Mouse (Mus musculus) frontal cortex, postnatal 25 days (tissue): ENCODE measurements around the gene Ier3.

Source experiments
- DNase-seq, 2 experiments: peaks; one replicate each; pipeline ENCODE4 v3.0.0; 2022; ENCODE audit warnings: low spot score in 2 of 2

The Ier3 gene

DNA sequence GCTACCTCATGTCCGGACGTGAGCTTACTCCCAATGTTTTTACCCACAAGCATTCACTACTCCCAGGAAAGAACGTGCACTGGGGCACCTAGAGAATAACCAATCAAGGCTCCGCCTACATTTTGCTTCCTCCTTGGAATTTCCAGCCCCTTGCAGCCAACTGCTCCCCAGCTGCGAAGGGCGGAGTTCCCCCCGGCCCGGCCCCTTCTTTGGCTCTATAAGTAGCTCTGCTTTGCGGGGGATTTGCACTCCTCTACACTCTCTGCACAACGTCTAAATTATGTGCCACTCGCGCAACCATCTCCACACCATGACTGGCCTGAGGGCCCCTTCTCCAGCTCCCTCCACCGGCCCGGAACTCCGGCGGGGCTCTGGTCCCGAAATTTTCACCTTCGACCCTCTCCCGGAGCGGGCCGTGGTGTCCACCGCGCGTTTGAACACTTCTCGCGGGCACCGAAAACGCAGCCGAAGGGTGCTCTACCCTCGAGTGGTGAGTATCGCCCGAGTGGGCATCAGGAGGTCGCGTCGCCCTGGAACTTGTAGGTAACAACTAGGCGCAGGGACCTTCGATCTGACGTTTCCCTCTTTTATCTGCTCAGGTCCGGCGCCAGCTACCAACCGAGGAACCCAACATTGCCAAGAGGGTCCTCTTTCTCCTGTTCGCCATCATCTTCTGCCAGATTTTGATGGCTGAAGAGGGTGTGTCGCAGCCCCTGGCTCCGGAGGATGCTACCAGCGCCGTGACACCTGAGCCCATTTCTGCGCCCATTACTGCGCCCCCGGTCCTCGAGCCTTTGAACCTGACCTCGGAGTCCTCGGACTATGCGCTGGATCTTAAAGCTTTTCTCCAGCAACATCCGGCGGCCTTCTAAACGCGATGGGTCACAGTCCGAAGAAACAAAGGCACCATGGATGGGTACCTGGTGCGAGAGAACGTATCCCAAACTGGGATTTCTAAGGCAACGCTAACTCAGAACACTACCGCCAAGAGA is at the start of gene Ier3:
Ier3 (plus strand) TSS at position 246 of the 992 bp plus-strand sequence.
- peak; percentile 50 to 52 for DNase-seq

DNA sequence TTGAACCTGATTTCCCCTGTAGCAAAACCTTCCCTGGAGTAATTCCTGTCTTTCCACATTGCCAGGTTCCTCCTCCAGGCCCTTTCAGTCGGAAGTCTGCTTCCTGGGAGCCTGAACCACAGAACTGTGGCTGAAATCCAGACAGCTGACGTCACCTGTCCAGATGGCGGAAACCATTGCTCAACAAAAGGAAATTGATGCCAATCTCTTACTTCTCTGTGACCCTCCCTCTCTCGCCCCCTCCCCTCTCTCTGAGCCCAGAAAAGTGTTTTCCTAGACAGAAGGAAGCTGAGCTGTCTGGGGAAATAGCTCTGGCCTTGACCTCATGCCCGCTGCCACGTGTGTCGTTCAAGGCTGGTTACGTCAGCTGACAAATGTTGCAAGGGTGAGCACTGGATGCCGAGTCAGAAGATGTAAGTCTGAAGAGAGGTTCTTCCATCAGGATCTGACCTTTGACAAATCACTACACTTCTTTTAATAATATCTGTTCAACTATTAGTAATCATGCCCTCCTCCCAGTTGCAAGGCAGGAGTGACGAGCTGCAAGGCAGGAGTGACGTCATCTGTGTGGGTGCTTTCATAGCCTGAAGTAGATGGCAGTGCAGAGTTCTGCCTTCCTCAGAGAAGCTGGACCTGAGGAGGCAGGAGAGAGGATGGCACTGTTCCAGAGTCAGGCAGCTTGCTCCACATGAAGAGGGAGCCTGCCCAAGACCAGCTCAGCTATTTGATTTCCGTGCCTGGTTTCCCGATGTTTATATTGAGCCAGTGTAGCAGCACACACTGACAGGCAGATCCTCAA is 44.5 kb upstream of the Ier3 start:
- DNase-seq, result peak; percentile 36 to 55

DNA sequence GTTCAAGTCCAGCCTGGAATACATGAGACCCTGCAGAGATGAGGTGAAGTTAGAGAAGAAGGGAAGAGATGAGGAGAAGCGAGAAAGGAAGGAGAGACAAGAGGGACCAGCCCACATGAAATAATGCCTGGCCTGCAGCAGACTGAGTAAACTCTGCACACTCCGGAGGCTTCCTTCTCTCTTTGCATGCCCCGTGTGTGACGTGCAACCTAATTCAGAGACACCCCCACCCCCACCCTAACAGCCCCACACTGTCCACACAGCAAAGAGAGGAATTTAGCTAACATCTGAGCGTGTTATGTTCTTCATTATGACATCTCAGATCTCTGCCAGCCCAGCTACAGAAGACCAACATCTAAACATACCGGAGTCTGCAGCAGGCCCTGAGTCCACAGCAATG is 42.5 kb upstream of the Ier3 start:
- no peak for DNase-seq

DNA sequence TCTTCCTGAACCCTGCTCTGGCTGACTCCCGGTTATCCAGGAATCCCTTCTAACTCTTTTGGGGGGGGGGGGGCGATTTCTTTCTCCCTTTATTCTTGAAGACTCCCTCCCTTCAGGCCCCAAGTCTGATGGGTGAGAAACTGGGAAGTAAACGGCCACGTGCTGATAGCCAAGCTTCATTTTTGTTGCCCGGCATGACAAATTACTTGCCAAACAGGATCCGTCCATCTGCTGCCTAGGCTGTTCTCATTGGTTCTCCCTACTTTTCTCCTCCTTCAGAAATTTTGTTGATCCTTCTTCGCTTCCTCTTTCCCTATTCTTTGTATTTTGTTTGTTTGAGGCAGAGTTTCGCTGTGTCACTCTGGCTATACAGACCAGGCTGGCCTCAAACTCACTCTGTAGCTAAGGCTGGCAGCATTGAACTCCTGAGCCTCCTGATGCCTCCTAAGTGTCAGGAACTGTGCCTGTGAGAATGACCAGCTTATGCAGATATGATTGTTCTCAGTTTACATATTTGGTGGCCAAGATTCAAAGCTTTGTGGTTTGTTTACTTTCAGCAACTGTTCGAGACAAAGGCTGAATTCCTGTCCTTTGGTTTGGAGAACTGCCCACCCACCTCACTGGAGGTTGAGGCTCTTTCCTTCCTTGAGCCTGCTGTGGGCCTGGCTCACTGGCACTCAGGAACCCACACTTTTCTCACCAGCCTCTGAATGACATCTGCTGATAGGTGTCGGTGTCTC is 41.8 kb upstream of the Ier3 start:
- DNase-seq, result no peak

DNA sequence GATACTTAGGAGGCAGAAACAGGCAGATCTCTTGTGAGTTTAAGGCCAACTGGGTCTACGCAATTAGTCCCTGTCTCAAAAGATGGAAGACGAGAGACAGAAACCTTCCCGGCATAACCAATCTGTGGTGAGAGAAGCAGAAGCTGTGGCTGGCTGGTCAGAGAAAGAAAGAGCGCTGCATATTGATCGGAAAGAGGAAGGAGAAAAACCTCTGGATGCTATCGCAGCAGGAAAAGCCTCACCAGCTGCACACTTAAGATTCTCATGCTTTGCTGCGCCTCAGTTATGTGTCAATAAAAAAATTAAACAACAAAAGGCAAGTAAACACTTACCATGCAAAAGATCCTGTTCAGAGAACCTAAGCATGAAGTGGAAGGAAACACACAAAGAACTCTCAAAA is 41.1 kb upstream of the Ier3 start:
- no peak for DNase-seq

DNA sequence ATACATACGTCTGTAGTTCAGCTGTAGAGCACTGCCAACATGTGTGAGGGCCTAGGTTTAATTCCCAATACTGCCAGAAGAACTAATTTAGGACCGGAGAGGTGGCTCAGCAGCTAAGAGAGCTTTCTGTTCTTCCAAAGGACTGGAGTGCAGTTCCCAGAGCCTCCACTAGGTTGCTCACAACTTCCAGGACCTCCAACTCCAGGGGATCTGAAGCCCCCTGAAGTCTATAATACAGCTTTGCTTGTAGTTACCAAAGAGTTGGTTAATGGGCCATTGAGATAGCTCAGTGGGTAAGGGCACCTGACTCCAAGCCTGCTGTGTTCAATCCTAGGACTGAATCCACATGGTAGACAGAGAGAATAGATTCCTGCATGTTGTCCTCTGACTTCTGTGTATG is 39.1 kb upstream of the Ier3 start:
- DNase-seq, result no peak

DNA sequence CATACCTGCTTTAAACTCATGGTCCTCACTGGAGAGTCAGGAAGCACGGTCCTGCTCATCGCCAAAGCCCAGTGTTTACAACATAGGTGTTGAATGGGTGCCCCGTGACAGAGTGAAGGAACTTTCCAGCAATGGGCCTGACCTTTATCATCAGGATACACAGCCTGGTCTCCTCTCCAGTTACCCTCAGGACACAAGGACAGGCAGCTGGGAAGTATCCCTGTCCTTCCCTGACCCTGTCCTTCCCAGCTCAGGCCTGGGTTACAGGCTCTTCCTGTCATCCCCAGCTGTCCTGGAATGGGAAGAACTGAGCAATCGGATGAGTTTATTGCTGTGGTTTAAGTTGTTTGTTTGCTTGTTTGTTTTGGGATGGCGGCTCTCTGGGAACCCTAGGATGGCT is 38.6 kb upstream of the Ier3 start:
- no peak for DNase-seq

DNA sequence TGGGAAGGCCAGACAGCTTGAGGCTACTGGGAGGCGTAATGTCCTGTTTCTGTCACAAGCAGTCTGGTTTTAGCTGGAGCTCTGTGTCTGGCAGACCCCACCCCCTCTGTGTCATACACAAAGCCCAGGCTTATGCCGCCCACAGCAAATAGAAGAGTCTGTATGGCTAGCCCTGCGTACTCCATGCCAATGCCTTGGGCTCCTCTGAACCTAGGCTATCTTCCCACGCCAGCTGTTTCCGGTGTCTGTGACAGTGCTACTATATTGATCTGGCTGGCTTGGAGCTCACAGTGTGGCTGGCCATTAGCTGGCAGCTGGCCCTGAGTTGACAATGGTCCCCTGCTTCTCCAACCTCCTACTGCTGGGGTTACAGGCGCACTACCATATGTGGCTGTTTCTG is 37.5 kb upstream of the Ier3 start:
- no peak for DNase-seq

DNA sequence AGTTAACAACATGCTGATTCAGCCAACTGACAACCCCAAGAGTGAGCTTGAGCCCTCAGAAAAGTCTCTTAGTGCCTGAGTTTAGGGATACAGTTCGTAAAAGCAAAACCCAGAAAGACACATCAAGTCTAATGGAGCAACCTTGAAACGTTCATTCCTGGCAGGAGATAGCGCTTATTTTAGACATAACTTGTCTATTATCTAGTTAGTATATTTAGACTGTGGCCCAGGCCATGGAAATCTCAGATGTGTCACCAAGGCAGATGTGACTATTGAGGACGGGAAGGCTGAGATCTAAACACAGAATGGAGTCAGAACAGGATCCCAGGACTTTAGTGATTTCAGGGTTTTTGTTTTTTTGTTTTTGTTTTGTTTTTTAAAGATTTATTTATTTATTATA is 36.3 kb upstream of the Ier3 start:
- no peak for DNase-seq

DNA sequence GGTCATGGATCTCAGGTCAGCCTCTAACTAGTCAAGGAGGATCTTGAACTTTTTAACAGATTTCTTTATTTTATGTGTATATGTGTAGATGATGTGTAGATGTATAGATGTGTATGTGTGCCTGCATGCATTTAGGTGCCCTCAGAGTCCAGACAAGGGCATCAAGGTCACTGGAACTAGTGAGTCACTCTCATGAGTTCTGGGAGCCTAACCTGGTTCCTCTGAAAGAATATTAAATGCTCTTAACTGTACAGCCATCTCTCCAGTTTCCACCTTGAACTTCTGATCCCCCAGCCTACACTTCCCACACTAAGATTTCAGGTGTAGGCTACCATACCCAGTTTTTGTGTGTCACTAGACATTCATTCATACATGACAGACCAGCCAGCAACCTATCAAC is 34.0 kb upstream of the Ier3 start:
- DNase-seq, result no peak

DNA sequence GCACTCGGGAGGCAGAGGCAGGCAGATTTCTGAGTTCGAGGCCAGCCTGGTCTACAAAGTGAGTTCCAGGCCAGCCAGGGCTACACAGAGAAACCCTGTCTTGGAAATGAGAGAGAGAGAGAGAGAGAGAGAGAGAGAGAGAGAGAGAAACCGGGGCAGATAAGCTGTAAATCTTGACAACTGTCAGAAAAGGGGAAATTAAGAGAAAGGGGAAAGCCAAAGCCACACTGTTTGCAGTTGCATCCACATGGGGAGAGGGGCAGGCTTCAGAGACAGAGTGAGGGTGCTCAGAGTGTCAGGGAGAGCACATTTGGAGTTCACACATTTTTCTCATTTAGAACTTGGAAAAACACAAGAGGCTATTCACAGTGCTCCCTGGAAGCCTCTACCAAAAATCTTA is 33.5 kb upstream of the Ier3 start:
- DNase-seq, result no peak

DNA sequence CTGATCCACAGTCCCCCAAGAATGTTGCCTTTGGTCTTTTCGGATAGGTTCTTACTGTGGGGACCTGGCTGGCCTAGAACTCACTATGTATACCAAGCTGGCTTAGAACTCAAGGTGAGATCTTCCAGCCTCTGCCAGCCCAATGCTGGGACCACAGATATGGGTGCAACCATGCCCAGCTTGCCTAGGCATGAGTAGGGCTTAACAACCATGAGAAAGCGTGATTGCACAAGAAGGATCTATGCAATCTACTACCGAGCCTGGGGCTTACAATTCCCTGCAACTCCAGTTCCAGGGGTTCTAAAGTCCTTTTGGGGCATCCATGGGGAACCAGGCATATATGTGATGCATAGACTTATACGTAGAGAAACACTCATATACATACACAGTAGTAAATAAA is 30.6 kb upstream of the Ier3 start:
- DNase-seq, result no peak

DNA sequence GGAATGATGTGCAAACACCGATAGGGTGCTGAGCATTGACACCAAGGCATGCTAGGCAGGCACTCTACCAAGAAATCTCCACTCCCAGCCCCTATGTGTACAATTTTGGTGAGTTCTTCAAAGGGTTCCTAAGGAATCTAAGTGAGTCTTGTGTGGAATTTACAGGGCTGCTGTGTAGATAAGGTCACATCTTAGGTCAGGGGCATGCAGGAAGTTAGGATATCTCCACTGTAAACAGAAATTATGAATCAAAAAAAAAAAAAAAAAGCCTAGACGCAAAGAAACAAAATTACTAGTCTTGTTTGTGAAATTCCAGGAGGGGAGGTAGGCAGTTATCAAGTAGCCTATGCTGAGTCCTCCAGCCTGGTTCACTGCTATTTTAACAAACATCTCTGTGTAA is 28.6 kb upstream of the Ier3 start:
- DNase-seq, result no peak

DNA sequence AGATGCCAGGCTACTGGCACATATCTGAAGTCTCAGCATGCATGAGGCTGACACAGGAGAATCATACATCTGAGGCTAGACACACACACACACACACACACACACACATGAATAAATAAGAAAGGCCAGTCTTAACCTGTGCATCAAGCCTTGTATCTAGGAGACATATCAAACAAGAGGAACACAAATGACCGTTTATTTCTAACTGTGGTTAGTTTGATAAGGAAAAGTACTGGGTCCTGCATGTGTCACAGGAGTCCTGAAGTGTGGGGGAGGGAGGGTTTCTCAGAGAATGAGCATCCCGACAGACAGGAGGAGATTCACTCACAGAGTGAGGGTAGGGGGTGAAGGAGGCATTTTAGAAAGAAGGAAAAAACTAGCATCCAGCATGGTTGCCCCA is 26.4 kb upstream of the Ier3 start:
- DNase-seq, result no peak

DNA sequence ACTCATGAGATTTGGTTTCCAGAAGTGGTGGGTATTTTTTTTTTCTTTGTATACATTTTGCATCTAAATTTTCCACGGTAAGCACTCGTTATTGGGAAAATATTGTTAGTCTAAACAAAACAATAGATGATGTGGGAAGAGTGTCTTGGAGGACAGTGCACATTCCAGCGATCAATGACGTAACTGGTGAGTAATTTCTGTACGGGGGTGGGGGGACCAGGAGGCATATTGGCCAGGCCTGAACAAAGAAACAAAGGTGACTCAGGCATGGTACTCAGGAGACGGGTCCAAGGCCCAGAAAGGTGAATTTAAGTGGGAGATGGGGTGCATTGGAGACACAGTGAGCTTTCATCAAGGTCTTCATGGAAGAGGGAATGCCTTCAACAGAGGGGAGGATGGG is 25.8 kb upstream of the Ier3 start:
- no peak for DNase-seq

DNA sequence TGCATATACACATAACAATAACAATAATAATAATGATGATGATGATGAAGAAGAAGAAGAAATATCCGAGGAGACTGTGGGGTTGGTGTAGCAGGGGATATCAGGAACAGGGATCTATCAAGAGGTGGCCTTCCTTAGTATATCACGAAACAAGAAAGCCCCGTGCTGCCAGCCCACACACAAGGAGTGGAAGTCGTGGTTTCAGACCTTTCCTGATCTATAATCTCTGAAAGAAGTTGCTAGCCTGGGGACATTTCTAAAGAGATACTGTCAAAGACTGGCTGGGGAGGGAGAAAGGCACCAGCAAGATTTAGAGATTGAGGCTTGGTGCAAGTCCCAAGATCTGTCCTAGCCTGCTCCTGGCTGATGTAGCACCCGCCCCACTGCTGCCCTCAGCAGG is 24.6 kb upstream of the Ier3 start:
- DNase-seq, result no peak

DNA sequence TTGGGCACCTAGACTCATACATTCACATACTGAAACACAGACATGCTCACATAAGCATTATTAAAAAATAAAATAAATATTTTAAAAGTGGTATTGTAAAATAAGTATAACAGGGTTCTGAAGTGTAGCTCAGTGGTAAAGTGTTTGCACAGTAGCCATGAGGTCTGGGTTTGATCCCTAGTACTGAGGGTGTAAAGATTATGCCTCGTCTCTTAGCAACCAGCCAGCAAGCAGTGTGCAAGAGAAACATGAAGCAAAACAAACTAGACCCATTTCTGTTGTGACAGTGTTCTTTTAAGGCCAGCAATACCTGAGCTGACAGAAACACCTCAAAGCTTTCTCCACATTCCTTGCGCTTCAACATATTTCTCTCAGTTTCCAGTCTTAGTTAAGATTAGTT is 20.6 kb upstream of the Ier3 start:
- no peak for DNase-seq

DNA sequence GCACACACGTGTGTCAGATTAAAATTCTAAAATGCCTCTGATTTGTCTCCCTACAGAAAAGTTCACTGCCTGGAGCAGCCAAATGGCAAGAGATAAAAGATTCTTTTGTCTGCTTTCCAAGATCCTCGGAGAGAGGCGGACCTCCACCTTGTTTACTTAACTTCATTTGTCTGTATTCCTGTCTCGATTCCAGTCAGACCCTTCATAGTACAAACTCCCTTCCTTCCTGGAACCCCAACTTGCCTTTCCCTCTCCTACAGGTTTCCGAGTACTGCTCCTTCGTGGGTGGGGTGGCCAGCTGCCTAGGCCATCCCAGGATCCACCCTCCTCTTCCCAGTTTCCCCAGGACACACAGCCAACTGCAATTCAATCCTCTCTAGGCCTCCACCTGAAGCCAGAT is 18.5 kb upstream of the Ier3 start:
- no peak for DNase-seq

DNA sequence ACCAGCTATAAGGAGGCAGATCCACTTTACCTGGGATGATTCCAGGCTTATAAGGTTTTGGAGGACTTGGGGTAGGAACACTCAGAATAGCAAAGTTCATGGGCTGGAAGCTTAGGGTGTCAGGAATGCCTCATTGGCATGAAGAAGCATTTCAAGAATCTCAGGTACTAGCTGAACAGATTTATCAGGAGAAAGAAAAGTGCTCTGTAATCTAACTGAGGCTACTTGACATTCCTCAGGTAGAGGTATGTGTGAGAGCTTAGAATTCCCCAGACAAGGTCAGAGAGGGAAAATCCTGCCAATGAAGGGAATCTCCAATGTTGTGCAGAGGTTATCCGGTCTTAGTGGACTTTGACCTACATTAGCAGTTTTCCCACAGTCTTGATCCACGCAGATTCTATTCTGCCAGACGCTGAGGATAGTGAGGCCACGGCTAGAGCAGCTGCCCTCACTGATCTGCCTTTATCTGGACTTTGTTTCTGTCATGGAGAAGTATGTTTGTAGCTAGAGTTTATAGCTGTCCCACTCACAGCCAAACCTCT is 17.6 kb upstream of the Ier3 start:
- DNase-seq, result no peak

DNA sequence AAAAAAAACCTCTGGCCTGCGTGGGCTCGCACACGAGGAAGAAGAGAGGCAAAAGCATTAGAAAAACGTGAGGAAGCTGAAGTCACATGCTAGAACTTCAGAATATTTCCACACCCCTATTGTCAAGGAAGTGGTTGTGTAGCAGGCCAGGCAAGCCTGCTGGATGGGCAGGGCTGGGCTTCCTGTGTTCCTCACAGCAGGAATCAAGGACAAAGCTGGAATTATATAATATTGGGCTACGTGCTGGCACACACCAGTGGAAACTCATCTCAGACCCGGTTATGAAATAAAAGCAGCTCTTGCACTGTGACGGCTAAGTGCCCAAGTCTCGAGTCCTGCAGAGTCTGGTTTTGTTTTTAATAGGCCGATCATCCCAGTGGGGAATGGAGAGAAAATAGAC is 13.4 kb upstream of the Ier3 start:
- no peak for DNase-seq

DNA sequence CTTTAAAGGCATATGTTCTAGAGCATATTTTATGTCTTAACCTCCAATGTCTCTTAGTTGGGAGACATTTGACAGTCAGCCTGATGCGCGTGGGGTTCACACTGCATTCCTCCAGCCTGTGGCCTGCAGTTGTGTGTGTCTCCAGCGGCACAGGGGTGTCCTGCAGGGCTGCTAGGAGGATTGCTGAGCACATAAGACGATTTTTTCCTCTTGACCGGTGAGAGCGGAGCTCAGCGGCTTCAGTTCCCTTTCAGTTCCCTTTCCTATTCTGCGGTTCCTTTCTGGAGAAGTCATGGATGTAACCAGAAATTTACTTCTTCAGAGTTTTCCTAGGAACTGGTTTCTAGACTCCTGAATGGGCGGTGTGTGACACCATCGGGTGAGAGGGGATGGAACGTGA is 12.1 kb upstream of the Ier3 start:
- no peak for DNase-seq
